Mouse (Mus musculus): ENCODE measurements at regions not wholly inside any gene's neighbourhood (a gene's known extent, or its start where the extent isn't known, plus 50 kb on each side); places are given as distances from the start of the nearest gene placed in this dataset.
A peak's percentile ranks its signal among the peaks of the same experiment; 100 is the strongest.

GRCm38 (mm10) chr17:3869459-3870194 is 173.6 kb upstream of the Nox3 start:
- Histone ChIP-seq H3K4me1 (ENCODE audit: control insufficient read depth, insufficient read depth, low read length) (peaks cover 5% of the 10 kb centered on the region; the same call in 1 of the 2 replicates), H3K9ac (ENCODE audit: low read length) (no peak overlapping the region), H3K4me2 (ENCODE audit: low read length) (no peak overlapping the region), H3K4me3 (ENCODE audit: low read depth, low read length) (no peak overlapping the region), H3K27ac (ENCODE audit: low read depth, low read length) (peak overlapping the region; percentile 58), H3K36me3 (ENCODE audit: control insufficient read depth, insufficient read depth, low read length) (no peaks in the 10 kb centered on the region), H3K9me3 (replicated peaks; ENCODE audit: control insufficient read depth, low read length) (no peaks in the 10 kb centered on the region), H3K27me3 (replicated peaks; ENCODE audit: control insufficient read depth, insufficient read depth, low read length) (no peaks in the 10 kb centered on the region)
- 33% methylated on average over 4 of the region's 4 CpGs for WGBS
- ATAC-seq (peak; percentile 79), DNase-seq (ENCODE audit: low spot score) (peak; percentile 79)

GRCm38 (mm10) chr17:3862384-3862783 is 166.3 kb upstream of the Nox3 start:
- WGBS = 22% methylated on average over 2 of the region's 2 CpGs
- H3K36me3 ChIP-seq (ENCODE audit: control insufficient read depth, insufficient read depth, low read length) = no peaks in the 10 kb centered on the region
- no peaks in the 10 kb centered on the region for H3K4me1 ChIP-seq (ENCODE audit: control insufficient read depth, insufficient read depth, low read length)
- no peak overlapping the region for H3K9ac ChIP-seq (ENCODE audit: low read length)
- no peak overlapping the region for H3K4me2 ChIP-seq (ENCODE audit: low read length)
- H3K27me3 ChIP-seq (replicated peaks; ENCODE audit: control insufficient read depth, insufficient read depth, low read length) = no peaks in the 10 kb centered on the region
- H3K4me3 ChIP-seq (ENCODE audit: low read depth, low read length) = no peak overlapping the region
- no peak overlapping the region for H3K27ac ChIP-seq (ENCODE audit: low read depth, low read length)
- ATAC-seq (no peak), DNase-seq (ENCODE audit: low spot score) (no peak)
- H3K9me3 ChIP-seq (replicated peaks; ENCODE audit: control insufficient read depth, low read length) = no peaks in the 10 kb centered on the region

GRCm38 (mm10) chr17:3836386-3836785 is 140.3 kb upstream of the Nox3 start:
- WGBS = 83% methylated on average over 4 of the region's 4 CpGs
- no peak overlapping the region for H3K9ac ChIP-seq (ENCODE audit: low read length)
- no peaks in the 10 kb centered on the region for H3K4me1 ChIP-seq (ENCODE audit: control insufficient read depth, insufficient read depth, low read length)
- H3K27me3 ChIP-seq (replicated peaks; ENCODE audit: control insufficient read depth, insufficient read depth, low read length) = no peaks in the 10 kb centered on the region
- H3K4me3 ChIP-seq (ENCODE audit: low read depth, low read length) = no peak overlapping the region
- no peaks in the 10 kb centered on the region for H3K9me3 ChIP-seq (replicated peaks; ENCODE audit: control insufficient read depth, low read length)
- no peak overlapping the region for H3K4me2 ChIP-seq (ENCODE audit: low read length)
- no peak for ATAC-seq
- no peaks in the 10 kb centered on the region for H3K36me3 ChIP-seq (ENCODE audit: control insufficient read depth, insufficient read depth, low read length)
- no peak overlapping the region for H3K27ac ChIP-seq (ENCODE audit: low read depth, low read length)
- DNase-seq (ENCODE audit: low spot score) = no peak

GRCm38 (mm10) chr17:3811187-3811586 is 115.1 kb upstream of the Nox3 start:
- Histone ChIP-seq H3K27ac (ENCODE audit: low read depth, low read length) (no peak overlapping the region), H3K4me2 (ENCODE audit: low read length) (no peak overlapping the region), H3K27me3 (replicated peaks; ENCODE audit: control insufficient read depth, insufficient read depth, low read length) (no peaks in the 10 kb centered on the region), H3K9me3 (replicated peaks; ENCODE audit: control insufficient read depth, low read length) (no peaks in the 10 kb centered on the region), H3K4me1 (ENCODE audit: control insufficient read depth, insufficient read depth, low read length) (peaks cover 7% of the 10 kb centered on the region), H3K36me3 (ENCODE audit: control insufficient read depth, insufficient read depth, low read length) (no peaks in the 10 kb centered on the region), H3K9ac (ENCODE audit: low read length) (no peak overlapping the region), H3K4me3 (ENCODE audit: low read depth, low read length) (no peak overlapping the region)
- 6% methylated on average over 2 of the region's 2 CpGs for WGBS
- peak; percentile 68 for DNase-seq (ENCODE audit: low spot score)
- ATAC-seq = peak; percentile 20; the same call in 1 of the 2 replicates

- Histone ChIP-seq H3K36me3 (ENCODE audit: control insufficient read depth, insufficient read depth, low read length) (no peaks in the 10 kb centered on the region), H3K27ac (ENCODE audit: low read depth, low read length) (no peak overlapping the region), H3K27me3 (replicated peaks; ENCODE audit: control insufficient read depth, insufficient read depth, low read length) (no peaks in the 10 kb centered on the region), H3K9ac (ENCODE audit: low read length) (no peak overlapping the region), H3K4me3 (ENCODE audit: low read depth, low read length) (no peak overlapping the region), H3K9me3 (replicated peaks; ENCODE audit: control insufficient read depth, low read length) (no peaks in the 10 kb centered on the region), H3K4me2 (ENCODE audit: low read length) (no peak overlapping the region), H3K4me1 (ENCODE audit: control insufficient read depth, insufficient read depth, low read length) (no peaks in the 10 kb centered on the region)
- ATAC-seq = no peak
- DNase-seq (ENCODE audit: low spot score) = peak; percentile 62
- 64% methylated on average over 1 of the region's 1 CpGs for WGBS
Observed at GRCm38 (mm10) chr17:3803507-3803906, 107.4 kb upstream of the Nox3 start.

- H3K4me1 ChIP-seq (ENCODE audit: control insufficient read depth, insufficient read depth, low read length) = no peaks in the 10 kb centered on the region
- peak; percentile 75; the same call in 1 of the 2 replicates for ATAC-seq
- H3K4me2 ChIP-seq (ENCODE audit: low read length) = no peak overlapping the region
- H3K9ac ChIP-seq (ENCODE audit: low read length) = no peak overlapping the region
- H3K27ac ChIP-seq (ENCODE audit: low read depth, low read length) = no peak overlapping the region
- 17% methylated on average over 2 of the region's 2 CpGs for WGBS
- H3K27me3 ChIP-seq (replicated peaks; ENCODE audit: control insufficient read depth, insufficient read depth, low read length) = no peaks in the 10 kb centered on the region
- DNase-seq (ENCODE audit: low spot score) = peak; percentile 76
- H3K9me3 ChIP-seq (replicated peaks; ENCODE audit: control insufficient read depth, low read length) = no peaks in the 10 kb centered on the region
- H3K36me3 ChIP-seq (ENCODE audit: control insufficient read depth, insufficient read depth, low read length) = no peaks in the 10 kb centered on the region
- no peak overlapping the region for H3K4me3 ChIP-seq (ENCODE audit: low read depth, low read length)
Observed at GRCm38 (mm10) chr17:3792597-3792996, 96.5 kb upstream of the Nox3 start.

- peak; percentile 79 for ATAC-seq
Observed at GRCm38 (mm10) chr17:3782156-3782555, 86.1 kb upstream of the Nox3 start.

GRCm38 (mm10) chr17:3777691-3778090 is 81.6 kb upstream of the Nox3 start:
- Histone ChIP-seq H3K27ac (ENCODE audit: low read depth, low read length) (no peak overlapping the region), H3K9me3 (replicated peaks; ENCODE audit: control insufficient read depth, low read length) (no peaks in the 10 kb centered on the region), H3K4me3 (ENCODE audit: low read depth, low read length) (no peak overlapping the region), H3K27me3 (replicated peaks; ENCODE audit: control insufficient read depth, insufficient read depth, low read length) (no peaks in the 10 kb centered on the region), H3K4me1 (ENCODE audit: control insufficient read depth, insufficient read depth, low read length) (peaks cover 6% of the 10 kb centered on the region), H3K36me3 (ENCODE audit: control insufficient read depth, insufficient read depth, low read length) (no peaks in the 10 kb centered on the region), H3K9ac (ENCODE audit: low read length) (no peak overlapping the region), H3K4me2 (ENCODE audit: low read length) (no peak overlapping the region)
- ATAC-seq = no peak
- no peak for DNase-seq (ENCODE audit: low spot score)

More at GRCm38 (mm10) chr17:3782156-3782555, 86.1 kb upstream of the Nox3 start:
- no peak overlapping the region for H3K27ac ChIP-seq (ENCODE audit: low read depth, low read length)
- H3K27me3 ChIP-seq (replicated peaks; ENCODE audit: control insufficient read depth, insufficient read depth, low read length) = no peaks in the 10 kb centered on the region
- H3K9me3 ChIP-seq (replicated peaks; ENCODE audit: control insufficient read depth, low read length) = no peaks in the 10 kb centered on the region
- H3K4me2 ChIP-seq (ENCODE audit: low read length) = no peak overlapping the region
- WGBS = 3% methylated on average over 1 of the region's 1 CpGs
- peak; percentile 42 for DNase-seq (ENCODE audit: low spot score)
- H3K36me3 ChIP-seq (ENCODE audit: control insufficient read depth, insufficient read depth, low read length) = no peaks in the 10 kb centered on the region
- H3K4me1 ChIP-seq (ENCODE audit: control insufficient read depth, insufficient read depth, low read length) = no peaks in the 10 kb centered on the region
- no peak overlapping the region for H3K9ac ChIP-seq (ENCODE audit: low read length)
- no peak overlapping the region for H3K4me3 ChIP-seq (ENCODE audit: low read depth, low read length)

GRCm38 (mm10) chr17:3747808-3748335 is 51.8 kb upstream of the Nox3 start:
- no peaks in the 10 kb centered on the region for H3K9me3 ChIP-seq (replicated peaks; ENCODE audit: control insufficient read depth, low read length)
- no peaks in the 10 kb centered on the region for H3K27me3 ChIP-seq (replicated peaks; ENCODE audit: control insufficient read depth, insufficient read depth, low read length)
- WGBS = 75% methylated on average over 8 of the region's 8 CpGs
- DNase-seq (ENCODE audit: low spot score) (peak; percentile 52), ATAC-seq (no peak)
- no peak overlapping the region for H3K4me2 ChIP-seq (ENCODE audit: low read length)
- H3K36me3 ChIP-seq (ENCODE audit: control insufficient read depth, insufficient read depth, low read length) = no peaks in the 10 kb centered on the region
- no peak overlapping the region for H3K27ac ChIP-seq (ENCODE audit: low read depth, low read length)
- H3K4me1 ChIP-seq (ENCODE audit: control insufficient read depth, insufficient read depth, low read length) = no peaks in the 10 kb centered on the region; the same call in 1 of the 2 replicates
- H3K9ac ChIP-seq (ENCODE audit: low read length) = no peak overlapping the region
- no peak overlapping the region for H3K4me3 ChIP-seq (ENCODE audit: low read depth, low read length)

Data from forebrain, embryonic 14.5 days (tissue).